Mouse (Mus musculus) forebrain, embryonic 13.5 days (tissue): Measurements from ENCODE around the gene Serpinb8. TPM values are rescaled to one million over a fixed set of nuclear protein-coding genes. Genes with fewer than 3 reads are reported as not detected.

Experiments
- ATAC-seq: fragments of 200-750 bp; cut with Nextera tagmentation; 2 replicates; pipeline ENCODE4 v1.8.0; 2017
- H3K27ac ChIP-seq: fragments of 300-500 bp; sonication (generic); 2 replicates; pipeline ENCODE4 v1.5.1; 2015; ENCODE audit warnings: inconsistent platforms, mild to moderate bottlenecking, moderate library complexity
- H3K27me3 ChIP-seq: fragments of 300-500 bp; sonication (generic); 2 replicates; pipeline ENCODE4 v1.6.1; 2015; ENCODE audit warnings: mild to moderate bottlenecking, inconsistent platforms
- H3K36me3 ChIP-seq: fragments of 300-500 bp; sonication (generic); 2 replicates; pipeline ENCODE4 v1.6.1; 2015; ENCODE audit warnings: mild to moderate bottlenecking, inconsistent platforms; ENCODE audit not compliant: poor library complexity, severe bottlenecking
- H3K4me1 ChIP-seq: fragments of 300-500 bp; sonication (generic); 2 replicates; pipeline ENCODE4 v1.6.1; 2015; ENCODE audit warnings: inconsistent platforms
- H3K4me2 ChIP-seq: fragments of 300-500 bp; sonication (generic); 2 replicates; pipeline ENCODE4 v1.6.1; 2015; ENCODE audit warnings: inconsistent platforms, mild to moderate bottlenecking, moderate library complexity
- H3K4me3 ChIP-seq: fragments of 300-500 bp; sonication (generic); 2 replicates; pipeline ENCODE4 v1.5.1; 2015; ENCODE audit warnings: mild to moderate bottlenecking, inconsistent platforms
- H3K9ac ChIP-seq: fragments of 300-500 bp; sonication (generic); 2 replicates; pipeline ENCODE4 v1.6.1; 2015; ENCODE audit warnings: mild to moderate bottlenecking, inconsistent platforms
- H3K9me3 ChIP-seq: fragments of 300-500 bp; sonication (generic); replicated peaks from 2 replicates; pipeline ENCODE4 v1.6.1; 2016; ENCODE audit warnings: inconsistent platforms
- WGBS: fragments of 180-500 bp; shearing (Covaris S2); methylation state at CpG from one replicate; pipeline ENCODE4 v1.1.7; 2015; 5-methylcytosine and 5-hydroxymethylcytosine counted together
- polyA plus RNA-seq: library from polyadenylated mRNA; unstranded; fragments of >200 nt; fragmentation: Nextera tagmentation; extraction: Ambion mirVana; gene quantifications from 2 replicates; pipeline ENCODE4 v1.2.1, GENCODE M21; 2015

Serpinb8 gene
- 0.23 and 0.57 TPM in 2 replicates for polyA plus RNA-seq

DNA sequence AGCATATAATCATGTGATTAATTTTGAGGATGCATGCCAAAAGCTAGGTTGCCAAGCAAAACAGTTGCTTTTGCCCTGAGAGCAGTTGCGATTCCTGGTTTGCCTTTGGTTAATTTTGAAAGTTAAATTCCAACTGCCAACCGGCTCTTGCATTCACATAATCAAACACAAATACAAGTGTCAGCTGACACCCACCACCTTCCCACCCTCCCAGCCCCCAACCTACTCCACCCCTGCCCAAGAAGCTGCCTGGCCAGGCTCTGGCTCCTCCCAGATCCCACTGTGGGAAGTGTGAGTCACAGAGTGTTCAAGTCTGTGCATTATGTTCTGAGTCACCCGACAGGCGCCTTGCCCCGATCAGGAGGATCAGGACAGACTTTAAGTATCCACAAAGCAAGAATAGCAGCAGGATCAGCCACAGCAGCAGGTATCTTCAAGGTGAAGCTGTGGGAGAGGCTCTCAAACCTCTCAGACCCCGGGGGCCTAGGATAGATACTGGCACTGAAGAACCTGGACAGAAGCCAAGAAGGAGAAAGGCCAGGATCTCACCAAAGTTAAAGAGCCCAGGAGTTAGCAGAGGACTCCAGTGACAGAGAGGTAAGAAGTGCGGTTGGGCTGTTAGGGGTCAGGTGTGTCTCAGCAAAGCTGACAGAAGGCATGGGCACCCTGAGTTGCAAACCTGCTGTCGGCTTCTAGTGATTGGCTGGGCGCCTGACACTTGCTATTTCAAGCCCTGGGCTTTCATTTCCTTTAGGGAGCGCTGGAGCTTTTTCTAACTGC, at the start of gene Serpinb8:
TSS of gene Serpinb8 (plus strand) at position 316 of the 780 bp plus-strand sequence.
- Histone ChIP-seq H3K36me3 (no peaks in the 10 kb centered on the region), H3K9ac (no peak within 1 kb of the TSS), H3K27ac (no peak within 1 kb of the TSS), H3K4me1 (no peaks in the 10 kb centered on the region; the same call in 1 of the 2 replicates), H3K27me3 (no peaks in the 10 kb centered on the region), H3K4me3 (no peak within 1 kb of the TSS), H3K9me3 (no peaks in the 10 kb centered on the region), H3K4me2 (no peak within 1 kb of the TSS)
- ATAC-seq = peak; percentile 67
- 59% methylated on average over 10 of the region's 10 CpGs for WGBS

GRCm38 (mm10) chr1:107559494-107559893, 30.3 kb upstream of the Serpinb8 start:
- ATAC-seq = no peak
- WGBS = 91% methylated on average over 3 of the region's 3 CpGs
- H3K4me1 ChIP-seq = no peaks in the 10 kb centered on the region
- no peak overlapping the region for H3K4me2 ChIP-seq
- H3K27ac ChIP-seq = no peak overlapping the region
- no peak overlapping the region for H3K4me3 ChIP-seq
- H3K9ac ChIP-seq = no peak overlapping the region
- no peaks in the 10 kb centered on the region for H3K36me3 ChIP-seq
- H3K9me3 ChIP-seq = no peaks in the 10 kb centered on the region
- no peaks in the 10 kb centered on the region for H3K27me3 ChIP-seq

- no peak overlapping the region for H3K4me3 ChIP-seq
- no peaks in the 10 kb centered on the region for H3K36me3 ChIP-seq
- 94% methylated on average over 1 of the region's 1 CpGs for WGBS
- no peaks in the 10 kb centered on the region for H3K9me3 ChIP-seq
- ATAC-seq = no peak
- no peak overlapping the region for H3K9ac ChIP-seq
- no peaks in the 10 kb centered on the region for H3K4me1 ChIP-seq
- no peak overlapping the region for H3K4me2 ChIP-seq
- H3K27me3 ChIP-seq = no peaks in the 10 kb centered on the region
- H3K27ac ChIP-seq = no peak overlapping the region
Observed at GRCm38 (mm10) chr1:107562110-107562509, 27.7 kb upstream of the Serpinb8 start.

DNA sequence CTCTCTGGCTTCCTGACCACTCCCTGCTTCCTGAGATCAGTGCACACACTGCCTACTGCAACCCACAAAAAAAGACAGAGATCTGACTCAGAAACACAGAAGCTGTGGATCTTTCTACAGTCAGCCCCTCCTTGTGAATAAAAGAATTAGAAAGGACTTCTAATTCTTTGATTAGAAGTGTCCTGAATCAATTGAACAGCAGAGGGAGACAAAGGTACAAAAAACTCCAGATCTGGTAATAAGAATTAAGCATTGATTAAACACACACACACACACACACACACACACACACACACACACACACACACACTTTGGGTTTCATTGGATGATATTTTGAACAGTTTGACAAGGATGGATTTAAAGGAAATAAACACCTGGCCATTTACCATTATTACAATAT, 24.2 kb upstream of the Serpinb8 start:
- ATAC-seq = no peak
- no peaks in the 10 kb centered on the region for H3K27me3 ChIP-seq

GRCm38 (mm10) chr1:107576094-107576493, 13.7 kb upstream of the Serpinb8 start:
- Histone ChIP-seq H3K9me3 (no peaks in the 10 kb centered on the region), H3K27me3 (no peaks in the 10 kb centered on the region), H3K4me1 (no peaks in the 10 kb centered on the region), H3K4me3 (no peak overlapping the region), H3K27ac (no peak overlapping the region), H3K4me2 (no peak overlapping the region), H3K36me3 (no peaks in the 10 kb centered on the region), H3K9ac (no peak overlapping the region)
- 86% methylated on average over 2 of the region's 2 CpGs for WGBS
- no peak for ATAC-seq

More for the DNA sequence above, 24.2 kb upstream of the Serpinb8 start:
- H3K9ac ChIP-seq = no peak overlapping the region
- no peaks in the 10 kb centered on the region for H3K4me1 ChIP-seq
- H3K27ac ChIP-seq = no peak overlapping the region
- no peak overlapping the region for H3K4me3 ChIP-seq
- no peak overlapping the region for H3K4me2 ChIP-seq
- no peaks in the 10 kb centered on the region for H3K9me3 ChIP-seq
- no peaks in the 10 kb centered on the region for H3K36me3 ChIP-seq

- H3K27me3 ChIP-seq = no peaks in the 10 kb centered on the region
- WGBS = 93% methylated on average over 1 of the region's 1 CpGs
- H3K9me3 ChIP-seq = no peaks in the 10 kb centered on the region
- H3K4me3 ChIP-seq = no peak overlapping the region
- no peak for ATAC-seq
- H3K4me2 ChIP-seq = no peak overlapping the region
- no peak overlapping the region for H3K27ac ChIP-seq
- no peaks in the 10 kb centered on the region for H3K36me3 ChIP-seq
- no peaks in the 10 kb centered on the region for H3K4me1 ChIP-seq
- no peak overlapping the region for H3K9ac ChIP-seq
Observed at GRCm38 (mm10) chr1:107577514-107577913, 12.3 kb upstream of the Serpinb8 start.

GRCm38 (mm10) chr1:107581220-107581619, 8.6 kb upstream of the Serpinb8 start:
- Histone ChIP-seq H3K9ac (no peak overlapping the region), H3K27me3 (no peaks in the 10 kb centered on the region), H3K4me1 (no peaks in the 10 kb centered on the region), H3K36me3 (no peaks in the 10 kb centered on the region), H3K4me3 (no peak overlapping the region), H3K9me3 (no peaks in the 10 kb centered on the region), H3K4me2 (no peak overlapping the region), H3K27ac (no peak overlapping the region)
- ATAC-seq = no peak
- 90% methylated on average over 1 of the region's 1 CpGs for WGBS

DNA sequence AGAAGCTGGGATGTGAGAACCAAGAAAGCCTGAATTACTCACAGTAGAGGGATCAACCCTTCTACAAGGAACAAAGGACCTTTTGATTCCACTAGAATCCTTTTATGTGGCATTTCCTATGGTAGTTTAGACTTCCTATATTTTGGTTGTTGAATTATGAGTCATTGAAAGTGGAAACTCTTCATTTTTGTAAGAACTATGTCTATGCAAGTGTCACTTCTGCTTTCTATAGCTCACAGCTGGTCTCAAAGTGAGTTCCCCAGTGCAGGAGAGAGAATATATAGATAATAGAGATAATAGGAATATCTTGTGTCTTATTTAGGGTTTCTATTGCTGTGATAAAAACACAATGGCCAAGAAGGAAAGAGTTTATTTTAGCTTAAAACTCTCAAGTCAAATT, 6.9 kb upstream of the Serpinb8 start:
- H3K9me3 ChIP-seq = no peaks in the 10 kb centered on the region
- no peak for ATAC-seq

GRCm38 (mm10) chr1:107583958-107584376, 5.8 kb upstream of the Serpinb8 start:
- ATAC-seq = no peak
- no peaks in the 10 kb centered on the region for H3K9me3 ChIP-seq
- no peak overlapping the region for H3K4me2 ChIP-seq
- WGBS = 37% methylated on average over 1 of the region's 1 CpGs
- H3K27me3 ChIP-seq = no peaks in the 10 kb centered on the region
- no peaks in the 10 kb centered on the region for H3K36me3 ChIP-seq
- H3K4me3 ChIP-seq = no peak overlapping the region
- no peak overlapping the region for H3K27ac ChIP-seq
- no peak overlapping the region for H3K9ac ChIP-seq
- no peaks in the 10 kb centered on the region for H3K4me1 ChIP-seq

More for the DNA sequence above, 6.9 kb upstream of the Serpinb8 start:
- Histone ChIP-seq H3K9ac (no peak overlapping the region), H3K36me3 (no peaks in the 10 kb centered on the region), H3K27me3 (no peaks in the 10 kb centered on the region), H3K4me2 (no peak overlapping the region), H3K4me3 (no peak overlapping the region), H3K4me1 (no peaks in the 10 kb centered on the region), H3K27ac (no peak overlapping the region)

GRCm38 (mm10) chr1:107584932-107585331, 4.9 kb upstream of the Serpinb8 start:
- Histone ChIP-seq H3K4me3 (no peak overlapping the region), H3K4me1 (no peaks in the 10 kb centered on the region; the same call in 1 of the 2 replicates), H3K9ac (no peak overlapping the region), H3K4me2 (no peak overlapping the region), H3K9me3 (no peaks in the 10 kb centered on the region), H3K36me3 (no peaks in the 10 kb centered on the region), H3K27ac (no peak overlapping the region), H3K27me3 (no peaks in the 10 kb centered on the region)
- no peak for ATAC-seq
- 89% methylated on average over 3 of the region's 3 CpGs for WGBS

DNA sequence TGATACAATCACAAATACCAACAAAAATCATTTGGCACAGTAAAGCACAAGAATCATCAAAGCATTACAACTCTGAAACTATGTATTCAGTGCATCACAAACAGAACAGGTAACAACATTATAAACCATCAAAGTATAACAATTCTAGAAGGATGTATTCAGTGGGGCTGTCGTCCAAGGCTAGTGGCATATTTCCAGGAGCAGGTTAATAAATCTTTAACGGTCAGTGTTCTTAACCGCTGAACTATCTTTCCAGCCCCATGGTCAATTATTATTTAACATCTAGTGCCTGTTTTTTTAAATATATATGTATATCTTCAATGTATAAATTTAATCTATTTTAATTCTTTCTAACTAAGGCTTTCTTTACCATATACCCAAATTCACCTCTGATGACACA, 3.6 kb upstream of the Serpinb8 start:
- ATAC-seq = no peak
- H3K27ac ChIP-seq = no peak overlapping the region
- H3K4me3 ChIP-seq = no peak overlapping the region
- no peaks in the 10 kb centered on the region for H3K9me3 ChIP-seq
- no peak overlapping the region for H3K4me2 ChIP-seq
- no peaks in the 10 kb centered on the region for H3K36me3 ChIP-seq
- WGBS = 90% methylated on average over 3 of the region's 3 CpGs
- H3K9ac ChIP-seq = no peak overlapping the region
- H3K27me3 ChIP-seq = no peaks in the 10 kb centered on the region
- no peaks in the 10 kb centered on the region; the same call in 1 of the 2 replicates for H3K4me1 ChIP-seq

GRCm38 (mm10) chr1:107588206-107588605, 1.6 kb upstream of the Serpinb8 start:
- Histone ChIP-seq H3K36me3 (no peaks in the 10 kb centered on the region), H3K4me2 (no peak overlapping the region), H3K27me3 (no peaks in the 10 kb centered on the region), H3K4me3 (no peak overlapping the region), H3K4me1 (no peaks in the 10 kb centered on the region; the same call in 1 of the 2 replicates), H3K9ac (no peak overlapping the region), H3K9me3 (no peaks in the 10 kb centered on the region), H3K27ac (no peak overlapping the region)
- no peak for ATAC-seq

- 42% methylated on average over 1 of the region's 1 CpGs for WGBS
- ATAC-seq = 0 out of 2 replicates have a peak, but pooled peaks have one; percentile 14
Observed at GRCm38 (mm10) chr1:107588642-107589041, 1.2 kb upstream of the Serpinb8 start.

More at GRCm38 (mm10) chr1:107588642-107589041, 1.2 kb upstream of the Serpinb8 start:
- Histone ChIP-seq H3K4me3 (no peak overlapping the region), H3K27me3 (no peaks in the 10 kb centered on the region), H3K9me3 (no peaks in the 10 kb centered on the region), H3K36me3 (no peaks in the 10 kb centered on the region), H3K9ac (no peak overlapping the region), H3K27ac (no peak overlapping the region), H3K4me1 (no peaks in the 10 kb centered on the region; the same call in 1 of the 2 replicates), H3K4me2 (no peak overlapping the region)
